Mouse (Mus musculus) frontal cortex, adult (tissue): Measurements from ENCODE around the gene Esp16.
"Not testable (repeated sequence)": the region's sequence is repeated elsewhere in the genome, so short reads cannot be mapped to it uniquely, and the experiment has no call there.

Experiments used
- ATAC-seq: cut with Nextera tagmentation; 2 replicates; pipeline ENCODE4 v1.9.2; 2017; ENCODE audit warnings: mild to moderate bottlenecking, moderate library complexity, mixed read lengths; ENCODE audit not compliant: low TSS enrichment

Gene Esp16

GRCm38 (mm10) chr17:39535842-39536241 is at the start of gene Esp16:
Gene Esp16 (plus strand): TSS chr17:39536142.
- not testable (repeated sequence) for ATAC-seq

GRCm38 (mm10) chr17:39498043-39498442 is 37.9 kb upstream of the Esp16 start:
- not testable (repeated sequence) for ATAC-seq
